In the genomic region with DNA sequence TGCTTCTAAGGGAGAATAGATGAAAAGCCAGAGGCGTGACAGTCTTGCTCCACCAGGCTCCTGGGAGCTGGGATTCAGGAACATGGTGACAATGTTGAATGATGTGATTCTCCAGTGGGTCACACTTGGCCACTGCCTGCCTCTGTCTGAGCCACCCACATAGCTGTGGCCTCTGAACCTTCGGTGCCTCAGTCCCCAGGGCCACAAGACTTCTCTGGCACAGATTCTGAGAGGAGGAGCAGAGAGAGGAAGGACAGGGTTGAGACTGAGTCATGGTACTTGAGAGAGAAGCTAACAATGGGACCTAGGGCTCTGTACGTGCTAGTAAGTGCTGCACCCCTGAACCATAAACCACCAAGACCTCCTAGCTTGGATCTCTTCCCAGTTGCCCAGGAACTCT, we compare ENCODE assay signal across 27 mouse cellular contexts.
A peak's percentile ranks its signal among the peaks of the same experiment; 100 is the strongest.
DNase-seq lines count a peak whose midpoint lies in the region; ATAC-seq and TF ChIP-seq lines count a peak whose summit lies in the region.
"Had no signal": no experiment of that assay in that cellular context is flagged by ENCODE, and none has a peak within 500 bp of the region (broad histone marks: within the 10 kb centered on the region; RNA-seq: fewer than 3 reads in every experiment).

No protein-coding gene starts in this region.

- peaks cover 12% of the 10 kb centered on the region; the same call in 1 of the 2 replicates for H3K4me1 ChIP-seq in lung, embryonic 14.5 days (ENCODE audit: insufficient read depth)
- no peaks in the 10 kb centered on the region for H3K4me1 ChIP-seq in lung, adult 2 months (ENCODE audit: control insufficient read depth, insufficient read depth, low read length)
- H3K4me1 ChIP-seq in limb, embryonic 10.5 days, result peaks cover 35% of the 10 kb centered on the region
- H3K4me1 ChIP-seq in heart, embryonic 10.5 days, result peaks cover 3% of the 10 kb centered on the region; the same call in 1 of the 2 replicates

- H3K4me3 ChIP-seq in lung, embryonic 14.5 days (ENCODE audit: low read depth, low read length), result no peak overlapping the region
- H3K4me3 ChIP-seq in lung, adult 2 months (replicated peaks; ENCODE audit: extremely low read depth, low read depth, low read length), result no peak overlapping the region
- no peak overlapping the region for H3K4me3 ChIP-seq in limb, embryonic 10.5 days
- H3K4me3 ChIP-seq in heart, embryonic 10.5 days, result no peak overlapping the region
- H3K4me3 ChIP-seq: embryonic facial prominence, embryonic 15.5 days; kidney, embryonic 15.5 days; limb, embryonic 13.5 days; liver, embryonic 12.5 days; neural tube, embryonic 12.5 days had no signal

- no peaks in the 10 kb centered on the region for H3K27me3 ChIP-seq in lung, embryonic 14.5 days (ENCODE audit: insufficient read depth, low read length)
- no peaks in the 10 kb centered on the region for H3K27me3 ChIP-seq in limb, embryonic 10.5 days (ENCODE audit: low read depth, poor library complexity, severe bottlenecking)
- H3K27me3 ChIP-seq in heart, embryonic 10.5 days (ENCODE audit: insufficient read depth, poor library complexity, severe bottlenecking), result peaks cover 19% of the 10 kb centered on the region; the same call in 1 of the 2 replicates
- H3K27me3 ChIP-seq: embryonic facial prominence, embryonic 15.5 days; kidney, embryonic 15.5 days; limb, embryonic 13.5 days; neural tube, embryonic 12.5 days had no signal

- TF ChIP-seq CTCF in lung, embryonic 14.5 days (IDR thresholded peaks at IDR 0.05; ENCODE audit: low read depth), result no peak
- TF ChIP-seq CTCF in lung, adult 2 months (IDR thresholded peaks at IDR 0.05; ENCODE audit: insufficient read depth, low read length), result no peak

- H3K4me2 ChIP-seq in lung, embryonic 14.5 days, result no peak overlapping the region
- H3K4me2 ChIP-seq: embryonic facial prominence, embryonic 15.5 days; heart, embryonic 11.5 days; kidney, embryonic 15.5 days; limb, embryonic 13.5 days; midbrain, embryonic 11.5 days; neural tube, embryonic 12.5 days had no signal

- 50% methylated on average over 3 of the region's 3 CpGs for WGBS in lung, embryonic 14.5 days
- WGBS in lung, adult 2 months, result 56% methylated on average over 3 of the region's 3 CpGs
- WGBS in limb, embryonic 10.5 days, result 90% methylated on average over 3 of the region's 3 CpGs
- 87% methylated on average over 3 of the region's 3 CpGs for WGBS in heart, embryonic 10.5 days

- ATAC-seq in lung, embryonic 14.5 days (ENCODE audit: insufficient read depth), result peak; percentile 36; the same call in 1 of the 2 replicates
- ATAC-seq: forebrain, embryonic 14.5 days; hindbrain, postnatal 0 days; liver, embryonic 12.5 days had no signal

- H3K36me3 ChIP-seq in lung, embryonic 14.5 days (ENCODE audit: insufficient read depth), result no peaks in the 10 kb centered on the region
- peaks cover 5% of the 10 kb centered on the region for H3K36me3 ChIP-seq in limb, embryonic 10.5 days
- H3K36me3 ChIP-seq in heart, embryonic 10.5 days, result peaks cover under 1% of the 10 kb centered on the region; the same call in 1 of the 2 replicates
- H3K36me3 ChIP-seq: embryonic facial prominence, embryonic 15.5 days; kidney, embryonic 15.5 days; limb, embryonic 13.5 days; liver, embryonic 12.5 days; neural tube, embryonic 12.5 days had no signal

- H3K9me3 ChIP-seq in lung, embryonic 14.5 days (ENCODE audit: low read depth, low read length), result peaks cover 1% of the 10 kb centered on the region; the same call in 1 of the 2 replicates
- H3K9me3 ChIP-seq in limb, embryonic 10.5 days (replicated peaks), result no peaks in the 10 kb centered on the region
- H3K9me3 ChIP-seq in heart, embryonic 10.5 days, result peaks cover under 1% of the 10 kb centered on the region; the same call in 1 of the 2 replicates
- H3K9me3 ChIP-seq: embryonic facial prominence, embryonic 15.5 days; kidney, embryonic 15.5 days had no signal

- no peak for TF ChIP-seq POLR2A in lung, adult 2 months (IDR thresholded peaks at IDR 0.05; ENCODE audit: borderline replicate concordance, extremely low read depth, low read depth, low read length)

- H3K27ac ChIP-seq in lung, embryonic 14.5 days (ENCODE audit: low read depth), result no peak overlapping the region
- H3K27ac ChIP-seq in limb, embryonic 10.5 days, result 0 out of 2 replicates have a peak overlapping the region, but pooled peaks have one; percentile 1
- no peak overlapping the region for H3K27ac ChIP-seq in heart, embryonic 10.5 days
- H3K27ac ChIP-seq: embryonic facial prominence, embryonic 15.5 days; hindbrain, postnatal 0 days; kidney, embryonic 15.5 days; limb, embryonic 13.5 days; macrophage; neural tube, embryonic 12.5 days had no signal

- peak; percentile 66 for DNase-seq in lung, embryonic 14.5 days
- DNase-seq in lung, adult 2 months, result no peak
- DNase-seq in adrenal gland, postnatal 10 days, result peak; percentile 28
- DNase-seq in limb, embryonic 10.5 days (ENCODE audit: low spot score), result no peak
- DNase-seq in lung, postnatal 36 days, result peak; percentile 29
- no peak for DNase-seq in frontal cortex, postnatal 36 days (ENCODE audit: low spot score in 2 of 2)
- DNase-seq in heart, embryonic 10.5 days (ENCODE audit: low spot score), result no peak
- DNase-seq: cerebellum, adult 8-10 months; gastrocnemius, postnatal 10 days; kidney, adult 11 months; kidney, postnatal 36 days; layer of hippocampus, postnatal 36 days; retina, postnatal 1 day; right cerebral cortex, postnatal 25 days; spleen, adult 18-20 months; thymus, adult 18-20 months; thymus, postnatal 36 days had no signal

- no peak overlapping the region for H3K9ac ChIP-seq in lung, embryonic 14.5 days
- H3K9ac ChIP-seq: embryonic facial prominence, embryonic 15.5 days; kidney, embryonic 15.5 days; limb, embryonic 13.5 days; liver, embryonic 12.5 days; neural tube, embryonic 12.5 days had no signal

Comparison
In these comparisons a context has a peak if more than half of its experiments do, and no peak if none do; other contexts are left out.
1. DNase-seq: peak in lung, embryonic 14.5 days (single experiment), adrenal gland, postnatal 10 days (single experiment) and lung, postnatal 36 days (single experiment); none in lung, adult 2 months (single experiment), limb, embryonic 10.5 days (single experiment), frontal cortex, postnatal 36 days (0 of 2) and heart, embryonic 10.5 days (single experiment).